Mouse (Mus musculus) activated CD4-positive, CD25-positive, alpha-beta regulatory T cell, adult 4 months (primary cell): ENCODE data around the gene Miga1. TPM values are rescaled to one million over a fixed set of nuclear protein-coding genes. Genes with fewer than 3 reads are reported as not detected.

Experiments used
- ATAC-seq: one replicate; pipeline ENCODE4 v1.8.0; 2017
- polyA plus RNA-seq, 2 experiments: library from polyadenylated mRNA; unstranded; fragments of 100-300 nt; shearing (Covaris generic); gene quantifications; one replicate each; pipeline ENCODE4 v1.2.1; 2017

Miga1 gene
- polyA plus RNA-seq = 1 to 10 TPM; 4.6 to 4.7 TPM

- ATAC-seq = peak; percentile 72
These were observed at the start of gene Miga1 for GRCm38 (mm10) chr3:152339862-152340557. Miga1 (minus strand) TSS chr3:152340407.

- no peak for ATAC-seq
These were observed 43.9 kb upstream of the Miga1 start for GRCm38 (mm10) chr3:152384106-152384505.

GRCm38 (mm10) chr3:152376063-152376462, 35.9 kb upstream of the Miga1 start:
- ATAC-seq = no peak

- no peak for ATAC-seq
These were observed 24.0 kb upstream of the Miga1 start for GRCm38 (mm10) chr3:152364181-152364580.

GRCm38 (mm10) chr3:152359151-152359550, 18.9 kb upstream of the Miga1 start:
- no peak for ATAC-seq

GRCm38 (mm10) chr3:152356751-152357150, 16.5 kb upstream of the Miga1 start:
- ATAC-seq = no peak

GRCm38 (mm10) chr3:152355361-152355760, 15.2 kb upstream of the Miga1 start:
- ATAC-seq = no peak

GRCm38 (mm10) chr3:152353434-152354177, 13.4 kb upstream of the Miga1 start:
- ATAC-seq = no peak

- ATAC-seq = no peak
These were observed 12.1 kb upstream of the Miga1 start for GRCm38 (mm10) chr3:152352289-152352688.

- ATAC-seq = no peak
These were observed 10.8 kb upstream of the Miga1 start for GRCm38 (mm10) chr3:152350966-152351365.

GRCm38 (mm10) chr3:152350431-152350830, 10.2 kb upstream of the Miga1 start:
- no peak for ATAC-seq

- no peak for ATAC-seq
These were observed 8.0 kb upstream of the Miga1 start for GRCm38 (mm10) chr3:152348011-152348830.

GRCm38 (mm10) chr3:152347227-152347626, 7.0 kb upstream of the Miga1 start:
- ATAC-seq = no peak

GRCm38 (mm10) chr3:152346633-152347141, 6.5 kb upstream of the Miga1 start:
- peak; percentile 13 for ATAC-seq

- ATAC-seq = peak; percentile 97
These were observed 5.8 kb upstream of the Miga1 start, which contains the start of gene Usp33 for GRCm38 (mm10) chr3:152345732-152346632. Usp33 (plus strand) TSS chr3:152346478.

- no peak for ATAC-seq
These were observed 2.8 kb upstream of the Miga1 start for GRCm38 (mm10) chr3:152342961-152343517.

- ATAC-seq = no peak
These were observed 4.1 kb downstream of the Miga1 start for GRCm38 (mm10) chr3:152336085-152336484.

- no peak for ATAC-seq
These were observed 6.6 kb downstream of the Miga1 start for GRCm38 (mm10) chr3:152333641-152334040.

- no peak for ATAC-seq
These were observed 7.5 kb downstream of the Miga1 start for GRCm38 (mm10) chr3:152332545-152333300.

- no peak for ATAC-seq
These were observed 8.1 kb downstream of the Miga1 start for GRCm38 (mm10) chr3:152332104-152332503.
